Mouse (Mus musculus) hindbrain, postnatal 0 days (tissue): ENCODE results near the gene Erich2. TPM values are rescaled to one million over a fixed set of nuclear protein-coding genes. Genes with fewer than 3 reads are reported as not detected.
A peak's percentile ranks its signal among the peaks of the same experiment; 100 is the strongest.

Experiments
- ATAC-seq: fragments of 200-750 bp; cut with Nextera tagmentation; 2 replicates; pipeline ENCODE4 v1.8.0; 2017; ENCODE audit warnings: mild to moderate bottlenecking, moderate TSS enrichment, moderate library complexity
- DNase-seq: peaks from one replicate; pipeline ENCODE4 v3.0.0-alpha.2; 2015; ENCODE audit warnings: low spot score
- H3K27ac ChIP-seq: fragments of 300-500 bp; sonication (generic); 2 replicates; pipeline ENCODE4 v1.5.1; 2014; ENCODE audit warnings: mild to moderate bottlenecking
- H3K27me3 ChIP-seq: fragments of 300-500 bp; sonication (generic); 2 replicates; pipeline ENCODE4 v1.6.1; 2014; ENCODE audit warnings: low read length, mixed read lengths; ENCODE audit not compliant: insufficient read depth
- H3K36me3 ChIP-seq: fragments of 300-500 bp; sonication (generic); 2 replicates; pipeline ENCODE4 v1.6.1; 2014; ENCODE audit warnings: low read length, mixed read lengths; ENCODE audit not compliant: insufficient read depth
- H3K4me1 ChIP-seq: fragments of 300-500 bp; sonication (generic); 2 replicates; pipeline ENCODE4 v1.6.1; 2014; ENCODE audit warnings: antibody characterized with exemption, low read length, mixed read lengths; ENCODE audit not compliant: insufficient read depth
- H3K4me2 ChIP-seq: fragments of 300-500 bp; sonication (generic); 2 replicates; pipeline ENCODE4 v1.6.1; 2014; ENCODE audit warnings: low read depth, mild to moderate bottlenecking, low read length, moderate library complexity, mixed read lengths
- H3K4me3 ChIP-seq: fragments of 300-500 bp; sonication (generic); 2 replicates; pipeline ENCODE4 v1.5.1; 2014; ENCODE audit warnings: low read length
- H3K9ac ChIP-seq: fragments of 300-500 bp; sonication (generic); replicated peaks from 2 replicates; pipeline ENCODE4 v1.6.1; 2014; ENCODE audit warnings: mild to moderate bottlenecking, low read length, moderate library complexity, mixed read lengths
- H3K9me3 ChIP-seq: fragments of 300-500 bp; sonication (generic); 2 replicates; pipeline ENCODE4 v1.6.1; 2016; ENCODE audit warnings: low read length, mixed read lengths
- CTCF ChIP-seq: IDR thresholded peaks from 2 replicates; pipeline ENCODE4 v1.5.1; 2016; ENCODE audit warnings: antibody characterized with exemption, control low read depth, low read depth
- WGBS: fragments of 180-500 bp; shearing (Covaris S2); extraction: QIAGEN DNeasy Blood & Tissue Kit; methylation state at CpG from one replicate; pipeline ENCODE4 v1.1.7; 2014; 5-methylcytosine and 5-hydroxymethylcytosine counted together
- polyA plus RNA-seq: library from polyadenylated mRNA; unstranded; fragments of >200 nt; fragmentation: Nextera tagmentation; extraction: Ambion mirVana; gene quantifications from 2 replicates; pipeline ENCODE4 v1.2.1, GENCODE M21; 2015
- total RNA-seq: library from RNA; depleted of rRNA; stranded (reverse); fragments of >200 nt; gene quantifications from 2 replicates; pipeline ENCODE4 v1.2.3, GENCODE M21; 2014; rRNA removed

The Erich2 gene
- total RNA-seq (0.43 and 1.8 TPM in 2 replicates), polyA plus RNA-seq (6.3 and 7.1 TPM in 2 replicates)

DNA sequence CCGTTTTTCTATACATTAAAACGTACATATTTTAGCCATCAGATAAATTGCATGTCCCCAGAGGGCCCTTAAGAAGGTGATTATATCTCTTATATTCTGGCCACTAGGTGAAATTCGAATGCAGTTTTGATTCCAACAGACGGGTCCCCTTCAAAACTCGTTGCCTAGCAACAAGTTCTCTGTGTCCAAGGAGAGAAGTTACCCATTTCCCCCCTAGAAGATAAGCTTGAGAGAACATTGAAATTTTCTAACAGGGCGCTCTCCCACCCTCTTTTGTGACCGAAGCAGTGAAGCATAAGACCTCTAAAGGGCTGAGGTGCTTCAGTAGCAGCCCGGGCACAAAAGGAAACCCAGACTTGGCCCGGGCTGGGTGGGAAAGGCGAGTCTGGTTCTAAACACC is at the start of gene Erich2:
TSS of gene Erich2 (plus strand) at position 324 of the 400 bp plus-strand sequence.
- Histone ChIP-seq H3K9ac (peak within 1 kb of the TSS; percentile 43), H3K4me2 (peak within 1 kb of the TSS; percentile 75), H3K36me3 (no peaks in the 10 kb centered on the region), H3K9me3 (no peaks in the 10 kb centered on the region), H3K27me3 (no peaks in the 10 kb centered on the region), H3K27ac (no peak within 1 kb of the TSS), H3K4me3 (peak within 1 kb of the TSS; percentile 44), H3K4me1 (no peaks in the 10 kb centered on the region)
- DNase-seq, result peak; percentile 36
- ATAC-seq, result no peak
- WGBS, result 10% methylated on average over 10 of the region's 10 CpGs
- TF ChIP-seq CTCF, result no peak

DNA sequence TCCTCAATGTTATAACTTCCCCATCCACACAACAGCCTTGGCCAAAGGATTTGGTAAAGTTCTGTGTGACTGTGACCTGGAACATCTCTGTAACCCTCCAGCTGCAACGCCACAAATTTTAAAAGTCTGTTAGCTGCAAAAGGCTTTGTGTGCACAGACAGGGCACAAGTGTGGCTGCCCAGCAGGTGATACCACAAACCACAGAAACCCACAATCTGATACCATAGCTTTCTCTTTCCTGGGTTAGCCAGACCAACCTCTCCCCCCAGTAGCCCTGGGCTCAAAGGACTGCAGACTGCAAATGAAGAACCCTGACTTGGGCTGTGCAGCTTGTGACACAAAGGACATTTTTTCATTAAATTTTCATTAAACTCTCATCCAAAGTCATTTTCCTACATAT is 45.0 kb upstream of the Erich2 start:
- Histone ChIP-seq H3K36me3 (no peaks in the 10 kb centered on the region), H3K27me3 (no peaks in the 10 kb centered on the region), H3K9ac (no peak overlapping the region), H3K27ac (no peak overlapping the region), H3K4me3 (no peak overlapping the region), H3K4me1 (no peaks in the 10 kb centered on the region), H3K9me3 (no peaks in the 10 kb centered on the region), H3K4me2 (no peak overlapping the region)
- no peak for DNase-seq
- no peak for ATAC-seq
- 88% methylated on average over 1 of the region's 1 CpGs for WGBS
- TF ChIP-seq CTCF, result no peak

DNA sequence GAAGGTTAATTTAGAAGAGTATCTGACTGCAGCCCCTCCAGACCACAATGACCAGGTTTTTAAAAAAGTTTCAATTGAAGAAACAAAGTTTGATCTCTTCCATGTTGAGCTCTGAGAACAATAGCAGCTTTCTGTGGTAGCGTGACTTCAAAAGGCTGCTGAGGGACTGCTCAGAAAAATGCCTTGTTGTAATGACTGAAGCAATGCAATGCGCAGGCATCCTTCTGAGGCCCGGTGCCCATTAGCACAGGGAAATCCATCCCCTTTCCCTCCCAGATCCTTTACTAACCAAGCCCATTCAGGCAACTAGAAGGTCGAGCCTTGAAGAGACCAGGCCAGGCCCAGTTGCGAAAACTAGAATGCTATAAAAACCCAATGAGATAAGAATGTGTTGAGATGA is 37.5 kb upstream of the Erich2 start:
- Histone ChIP-seq H3K4me2 (peak overlapping the region; percentile 80), H3K4me1 (peaks cover 7% of the 10 kb centered on the region; the same call in 1 of the 2 replicates), H3K36me3 (no peaks in the 10 kb centered on the region), H3K9ac (no peak overlapping the region), H3K9me3 (no peaks in the 10 kb centered on the region), H3K4me3 (no peak overlapping the region), H3K27me3 (peaks cover 9% of the 10 kb centered on the region), H3K27ac (no peak overlapping the region)
- TF ChIP-seq CTCF, result no peak
- no peak for DNase-seq
- 39% methylated on average over 5 of the region's 5 CpGs for WGBS
- no peak for ATAC-seq

DNA sequence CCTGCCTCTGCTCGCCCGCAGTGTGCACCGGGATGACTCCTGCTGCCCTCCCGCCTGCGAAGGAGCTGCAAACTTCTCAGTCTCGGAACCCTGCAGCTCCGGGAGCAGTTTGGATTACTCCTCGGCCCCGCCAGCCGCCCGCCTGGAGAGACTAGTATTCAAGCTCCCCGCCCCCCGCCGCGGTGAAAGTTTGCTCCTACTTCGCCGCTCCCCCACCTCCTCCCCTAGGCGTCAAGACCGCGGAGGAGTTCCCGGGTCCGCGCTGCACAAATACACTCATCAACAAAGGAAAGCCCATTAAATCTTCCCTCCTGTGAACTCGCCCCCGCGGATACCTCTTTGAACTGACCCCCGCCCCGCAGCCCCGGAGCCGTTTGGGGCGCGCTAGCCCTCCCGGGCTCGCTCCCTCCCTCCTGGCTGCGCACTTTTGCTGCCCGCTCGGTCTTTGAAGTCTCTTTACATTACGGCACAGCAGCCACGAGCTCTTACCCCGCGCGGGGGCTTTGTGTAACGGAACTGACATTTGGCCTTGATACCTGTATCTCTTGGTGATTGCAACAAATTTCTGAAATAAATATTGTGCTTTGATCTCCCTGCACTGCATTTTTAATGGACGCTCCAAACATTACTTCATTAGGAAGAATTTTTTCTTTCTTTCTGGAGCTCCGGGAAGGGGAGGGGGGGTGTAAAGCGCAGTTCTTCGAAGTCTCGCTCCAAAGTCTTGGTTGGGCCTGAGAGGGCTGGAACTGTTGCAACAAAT is 36.6 kb upstream of the Erich2 start:
- H3K9me3 ChIP-seq, result no peaks in the 10 kb centered on the region
- peaks cover 7% of the 10 kb centered on the region; the same call in 1 of the 2 replicates for H3K4me1 ChIP-seq
- no peak overlapping the region for H3K27ac ChIP-seq
- no peak for TF ChIP-seq CTCF
- ATAC-seq, result no peak; the same call in 1 of the 2 replicates
- H3K4me3 ChIP-seq, result peak overlapping the region; percentile 42
- H3K9ac ChIP-seq, result 0 out of 2 replicates have a peak overlapping the region, but pooled peaks have one; percentile 28
- H3K27me3 ChIP-seq, result peaks cover 16% of the 10 kb centered on the region
- no peak for DNase-seq
- peak overlapping the region; percentile 80 for H3K4me2 ChIP-seq
- no peaks in the 10 kb centered on the region for H3K36me3 ChIP-seq
- WGBS, result 1% methylated on average over 48 of the region's 48 CpGs

DNA sequence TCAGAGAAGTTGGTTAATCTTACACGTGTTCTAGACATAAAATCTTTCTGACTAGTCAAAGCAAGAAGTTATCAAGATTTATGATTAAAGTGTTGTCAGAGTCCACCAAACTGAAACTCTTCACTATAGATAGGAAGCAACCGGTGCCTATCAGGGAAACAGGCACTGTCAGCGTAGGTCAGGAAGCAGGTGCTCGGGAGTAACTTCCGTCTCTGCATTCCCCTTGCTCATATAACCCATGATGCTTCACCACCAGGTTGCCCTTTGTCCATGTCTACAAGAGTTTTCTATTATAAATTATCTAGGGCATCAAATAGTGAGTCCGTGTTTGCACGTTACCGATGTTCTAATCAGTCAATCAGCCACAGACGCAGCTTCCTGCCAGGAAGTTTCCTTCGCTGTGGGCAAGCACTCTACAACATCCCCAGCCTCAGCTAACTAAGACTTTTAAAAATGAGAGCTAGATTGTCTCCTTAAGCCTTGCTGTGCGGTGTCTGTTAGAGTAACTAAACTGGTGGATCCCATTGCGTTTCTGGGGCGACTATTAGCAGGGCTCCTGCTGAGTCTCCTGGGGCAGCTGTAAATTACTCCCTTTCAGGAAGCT is 10.8 kb upstream of the Erich2 start:
- Histone ChIP-seq H3K9me3 (no peaks in the 10 kb centered on the region), H3K36me3 (no peaks in the 10 kb centered on the region), H3K4me1 (no peaks in the 10 kb centered on the region), H3K4me3 (no peak overlapping the region), H3K27ac (no peak overlapping the region), H3K4me2 (no peak overlapping the region), H3K27me3 (no peaks in the 10 kb centered on the region), H3K9ac (no peak overlapping the region)
- no peak for TF ChIP-seq CTCF
- 54% methylated on average over 13 of the region's 13 CpGs for WGBS
- DNase-seq, result no peak
- ATAC-seq, result no peak

DNA sequence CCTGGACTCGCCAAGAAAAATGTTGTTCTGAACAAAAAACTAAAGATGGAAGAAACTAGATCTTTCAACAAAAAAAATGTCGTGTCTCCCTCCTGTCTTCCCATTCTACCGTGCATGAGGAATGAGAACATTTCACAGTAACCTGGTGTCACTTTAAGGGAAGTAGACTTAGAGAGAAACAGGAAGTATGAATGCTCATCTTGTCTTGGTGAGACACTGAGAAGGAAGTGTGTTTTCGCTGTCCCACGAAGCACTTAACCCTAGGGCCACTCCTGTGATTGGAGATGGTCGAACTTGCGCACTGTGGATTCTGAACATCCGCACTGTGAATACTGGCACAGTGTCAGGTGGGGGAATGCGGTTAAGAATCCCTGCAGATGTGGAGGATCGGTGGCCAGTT is 5.2 kb upstream of the Erich2 start:
- no peak overlapping the region for H3K4me3 ChIP-seq
- no peaks in the 10 kb centered on the region for H3K4me1 ChIP-seq
- H3K27me3 ChIP-seq, result no peaks in the 10 kb centered on the region
- H3K9me3 ChIP-seq, result no peaks in the 10 kb centered on the region
- DNase-seq, result no peak
- H3K36me3 ChIP-seq, result no peaks in the 10 kb centered on the region
- no peak for TF ChIP-seq CTCF
- WGBS, result 86% methylated on average over 10 of the region's 10 CpGs
- H3K9ac ChIP-seq, result no peak overlapping the region
- H3K4me2 ChIP-seq, result no peak overlapping the region
- H3K27ac ChIP-seq, result no peak overlapping the region
- ATAC-seq, result no peak

DNA sequence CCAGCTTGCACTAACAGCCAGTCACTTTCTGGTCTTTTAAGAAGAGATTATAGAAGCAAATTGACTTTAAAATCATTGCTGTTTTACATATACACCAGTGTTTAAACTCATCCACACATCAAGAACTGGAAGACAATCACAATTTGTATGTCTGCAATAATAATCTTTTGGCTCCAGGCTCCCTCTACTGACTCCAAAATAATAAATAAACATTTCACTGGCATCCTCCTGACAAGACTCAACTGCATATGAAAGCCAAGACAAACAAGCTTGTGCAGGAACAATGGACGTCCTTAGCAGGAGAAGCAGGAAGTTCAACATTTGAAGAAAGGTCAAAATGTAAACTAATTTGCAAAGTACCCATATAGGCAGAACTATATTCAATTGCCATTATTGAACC is 3.4 kb upstream of the Erich2 start:
- ATAC-seq (no peak), DNase-seq (peak; percentile 30)
- Histone ChIP-seq H3K27ac (no peak overlapping the region), H3K27me3 (no peaks in the 10 kb centered on the region), H3K4me3 (no peak overlapping the region), H3K36me3 (no peaks in the 10 kb centered on the region), H3K4me2 (no peak overlapping the region), H3K4me1 (no peaks in the 10 kb centered on the region), H3K9me3 (no peaks in the 10 kb centered on the region), H3K9ac (no peak overlapping the region)
- 43% methylated on average over 1 of the region's 1 CpGs for WGBS
- peak; percentile 44; the same call in 1 of the 2 replicates for TF ChIP-seq CTCF
